Mouse (Mus musculus) limb, embryonic 14.5 days (tissue): ENCODE results near the gene Snrpc. TPM values are rescaled to one million over a fixed set of nuclear protein-coding genes. Genes with fewer than 3 reads are reported as not detected.
"Not testable (repeated sequence)": the region's sequence is repeated elsewhere in the genome, so short reads cannot be mapped to it uniquely, and the experiment has no call there.

ENCODE experiments used
- ATAC-seq: fragments of 200-750 bp; cut with Nextera tagmentation; 2 replicates; pipeline ENCODE4 v1.8.0; 2017; ENCODE audit warnings: low read depth, moderate number of reproducible peaks, moderate TSS enrichment; ENCODE audit not compliant: low FRiP score
- DNase-seq: peaks from one replicate; pipeline ENCODE4 v3.0.0-alpha.2; 2015; ENCODE audit warnings: low spot score
- H3K27ac ChIP-seq: fragments of 300-500 bp; sonication (generic); replicated peaks from 2 replicates; pipeline ENCODE4 v1.5.1; 2014; ENCODE audit warnings: low read depth, mild to moderate bottlenecking, low read length, moderate library complexity, mixed read lengths
- H3K27me3 ChIP-seq: fragments of 300-500 bp; sonication (generic); 2 replicates; pipeline ENCODE4 v1.6.1; 2014; ENCODE audit warnings: low read length, mixed read lengths; ENCODE audit not compliant: control insufficient read depth, insufficient read depth
- H3K36me3 ChIP-seq: fragments of 300-500 bp; sonication (generic); 2 replicates; pipeline ENCODE4 v1.6.1; 2014; ENCODE audit warnings: mild to moderate bottlenecking, low read length, moderate library complexity, mixed read lengths; ENCODE audit not compliant: control insufficient read depth, insufficient read depth
- H3K4me1 ChIP-seq: fragments of 300-500 bp; sonication (generic); 2 replicates; pipeline ENCODE4 v1.6.1; 2014; ENCODE audit warnings: antibody characterized with exemption, low read length, mixed read lengths; ENCODE audit not compliant: control insufficient read depth, insufficient read depth
- H3K4me2 ChIP-seq: fragments of 300-500 bp; sonication (generic); replicated peaks from 2 replicates; pipeline ENCODE4 v1.6.1; 2014; ENCODE audit warnings: low read depth, mild to moderate bottlenecking, low read length, moderate library complexity; ENCODE audit not compliant: severe bottlenecking
- H3K4me3 ChIP-seq: fragments of 300-500 bp; sonication (generic); replicated peaks from 2 replicates; pipeline ENCODE4 v1.5.1; 2014; ENCODE audit warnings: low read length
- H3K9ac ChIP-seq: fragments of 300-500 bp; sonication (generic); 2 replicates; pipeline ENCODE4 v1.6.1; 2014; ENCODE audit warnings: mild to moderate bottlenecking, low read depth, low read length, moderate library complexity; ENCODE audit not compliant: severe bottlenecking
- H3K9me3 ChIP-seq: fragments of 300-500 bp; sonication (generic); 2 replicates; pipeline ENCODE4 v1.6.1; 2016; ENCODE audit warnings: low read length; ENCODE audit not compliant: control insufficient read depth
- POLR2A ChIP-seq: fragments of 200-500 bp; IDR thresholded peaks from 2 replicates; pipeline ENCODE4 v1.8.0; 2012; ENCODE audit warnings: inconsistent platforms, mild to moderate bottlenecking, moderate library complexity, borderline replicate concordance; ENCODE audit not compliant: insufficient read depth, insufficient read length; ENCODE audit errors: extremely low read depth
- WGBS: fragments of 180-500 bp; shearing (Covaris S2); extraction: QIAGEN DNeasy Blood & Tissue Kit; methylation state at CpG from one replicate; pipeline ENCODE4 v1.1.7; 2014; 5-methylcytosine and 5-hydroxymethylcytosine counted together
- polyA plus RNA-seq, 2 experiments: library from polyadenylated mRNA; depleted of rRNA in 1 of 2; stranded (reverse) in 1 of 2; unstranded in 1 of 2; fragments of >200 nt; fragmentation: Nextera tagmentation in 1 of 2; extraction: Ambion mirVana in 1 of 2; gene quantifications; 2 replicates each; pipeline versions ENCODE4 v1.2.1 to v1.2.3; 2012 to 2014

Snrpc gene
- 228 and 238 TPM in 2 replicates for polyA plus RNA-seq (2012; rRNA removed)
- polyA plus RNA-seq (2014; fragmentation: Nextera tagmentation; extraction: Ambion mirVana): 286 and 308 TPM in 2 replicates

GRCm38 (mm10) chr17:27837850-27838249, at the start of gene Snrpc:
Gene Snrpc, plus strand, starts transcription at chr17:27838150.
- not testable (repeated sequence) for DNase-seq, H3K36me3 ChIP-seq, ATAC-seq, H3K4me2 ChIP-seq, H3K27me3 ChIP-seq, H3K9ac ChIP-seq, H3K9me3 ChIP-seq, H3K27ac ChIP-seq, H3K4me3 ChIP-seq
- WGBS: 84% methylated on average over 3 of the region's 4 CpGs
- H3K4me1 ChIP-seq: peaks cover 12% of the 10 kb centered on the region

DNA sequence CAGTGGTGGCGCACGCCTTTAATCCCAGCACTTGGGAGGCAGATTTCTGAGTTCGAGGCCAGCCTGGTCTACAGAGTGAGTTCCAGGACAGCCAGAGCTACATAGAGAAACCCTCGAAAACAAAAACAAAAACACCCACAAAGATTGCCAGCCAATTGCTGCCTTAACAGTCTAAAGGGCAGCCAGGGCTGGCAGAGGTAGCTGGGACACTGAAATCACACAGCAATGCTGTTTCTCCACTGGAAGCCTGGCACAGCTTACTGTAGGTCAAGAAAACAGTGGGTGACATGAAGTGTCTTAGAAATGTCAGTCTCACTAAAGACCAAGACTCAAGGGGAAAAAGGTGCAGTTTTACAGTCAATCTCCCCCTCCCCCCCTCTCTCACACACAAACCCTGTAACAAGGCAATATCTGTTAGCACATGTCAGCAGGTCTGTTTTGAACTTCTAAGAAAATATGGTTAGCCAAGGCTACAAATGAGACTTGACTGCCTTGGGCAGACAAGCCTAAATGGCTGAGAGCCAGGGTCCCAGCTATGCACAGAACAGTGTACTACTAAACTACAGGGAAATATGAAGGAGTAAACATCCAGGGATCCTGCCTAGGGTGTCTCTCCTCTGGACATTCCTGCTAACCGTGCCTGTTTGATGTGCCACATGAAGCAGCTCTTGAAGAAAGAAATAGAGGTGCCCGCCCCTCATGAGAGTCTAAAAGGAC, 49.3 kb upstream of the Snrpc start:
- ATAC-seq (no peak), DNase-seq (no peak)
- no peak for TF ChIP-seq POLR2A
- 85% methylated on average over 6 of the region's 6 CpGs for WGBS
- Histone ChIP-seq H3K4me2 (no peak overlapping the region), H3K36me3 (peaks cover 45% of the 10 kb centered on the region), H3K9ac (no peak overlapping the region), H3K27ac (0 out of 2 replicates have a peak overlapping the region, but pooled peaks have one; percentile 3), H3K9me3 (no peaks in the 10 kb centered on the region), H3K4me1 (0 out of 2 replicates have a peak, but pooled peaks cover 5% of the 10 kb centered on the region), H3K4me3 (no peak overlapping the region), H3K27me3 (no peaks in the 10 kb centered on the region)

DNA sequence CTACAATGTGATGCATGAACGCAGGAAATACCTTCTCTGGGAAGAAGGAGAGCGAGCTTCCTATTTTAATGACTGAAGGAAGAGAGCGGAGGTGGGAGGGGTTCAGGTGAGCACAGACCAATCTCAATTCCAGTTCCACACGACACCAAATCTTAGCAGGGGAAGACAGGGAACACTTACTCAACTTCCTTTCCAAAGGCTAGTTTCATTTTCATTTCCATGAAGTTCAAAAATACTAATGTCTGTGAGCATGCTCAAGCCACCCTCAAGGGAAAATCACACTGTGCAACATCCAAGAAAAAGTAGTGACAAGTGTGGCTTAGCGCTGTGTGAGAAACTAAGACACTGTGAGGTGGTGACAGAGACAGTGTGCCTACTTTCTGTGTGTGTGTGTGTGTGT, 47.9 kb upstream of the Snrpc start:
- TF ChIP-seq POLR2A: no peak
- 76% methylated on average over 5 of the region's 5 CpGs for WGBS
- H3K9me3 ChIP-seq: no peaks in the 10 kb centered on the region
- H3K4me1 ChIP-seq: 0 out of 2 replicates have a peak, but pooled peaks cover 5% of the 10 kb centered on the region
- H3K4me3 ChIP-seq: no peak overlapping the region
- ATAC-seq (no peak), DNase-seq (no peak)
- peaks cover 35% of the 10 kb centered on the region for H3K36me3 ChIP-seq
- H3K4me2 ChIP-seq: no peak overlapping the region
- H3K9ac ChIP-seq: no peak overlapping the region
- H3K27ac ChIP-seq: no peak overlapping the region
- H3K27me3 ChIP-seq: no peaks in the 10 kb centered on the region

- no peak overlapping the region for H3K4me2 ChIP-seq
- no peak overlapping the region for H3K9ac ChIP-seq
- DNase-seq (no peak), ATAC-seq (no peak)
- no peak overlapping the region for H3K27ac ChIP-seq
- H3K9me3 ChIP-seq: no peaks in the 10 kb centered on the region
- WGBS: 82% methylated on average over 2 of the region's 2 CpGs
- H3K36me3 ChIP-seq: peaks cover 26% of the 10 kb centered on the region
- H3K27me3 ChIP-seq: no peaks in the 10 kb centered on the region
- TF ChIP-seq POLR2A: no peak
- peaks cover 8% of the 10 kb centered on the region for H3K4me1 ChIP-seq
- no peak overlapping the region for H3K4me3 ChIP-seq
Measured at GRCm38 (mm10) chr17:27790976-27791375, 47.0 kb upstream of the Snrpc start.

DNA sequence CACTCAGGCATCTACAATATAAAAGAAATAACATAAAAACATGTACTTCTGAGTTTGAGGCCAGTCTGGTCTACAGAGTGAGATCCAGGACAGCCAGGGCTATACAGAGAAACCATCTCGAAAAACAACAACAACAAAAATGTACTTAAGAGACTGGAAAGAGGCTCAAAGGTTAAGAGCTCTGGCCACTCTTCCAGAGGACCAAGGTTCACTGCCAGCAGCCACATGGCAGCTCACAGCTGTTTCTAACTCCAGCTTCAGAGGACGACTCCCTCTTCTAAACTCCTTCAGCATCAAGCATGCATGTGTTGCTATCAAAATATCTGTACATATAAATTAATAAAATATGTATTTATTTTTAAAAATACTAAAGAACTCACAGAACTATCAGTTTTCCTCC, 46.4 kb upstream of the Snrpc start:
- Histone ChIP-seq H3K27ac (no peak overlapping the region), H3K4me1 (peaks cover 14% of the 10 kb centered on the region), H3K4me2 (no peak overlapping the region), H3K9me3 (no peaks in the 10 kb centered on the region), H3K36me3 (peaks cover 26% of the 10 kb centered on the region; the same call in 1 of the 2 replicates), H3K9ac (no peak overlapping the region), H3K27me3 (no peaks in the 10 kb centered on the region), H3K4me3 (no peak overlapping the region)
- DNase-seq (no peak), ATAC-seq (no peak)
- no peak for TF ChIP-seq POLR2A
- WGBS: 76% methylated on average over 2 of the region's 2 CpGs
